Mouse (Mus musculus) stomach, postnatal 0 days (tissue): ENCODE data around the gene Spc24.

Experiments
- CTCF ChIP-seq: IDR thresholded peaks from 2 replicates; pipeline ENCODE4 v1.5.1; 2016; ENCODE audit warnings: antibody characterized with exemption, low read depth, mild to moderate bottlenecking, moderate library complexity
- EP300 ChIP-seq: optimal IDR thresholded peaks from 2 replicates; pipeline ENCODE3; 2016; ENCODE audit warnings: antibody characterized with exemption

DNA sequence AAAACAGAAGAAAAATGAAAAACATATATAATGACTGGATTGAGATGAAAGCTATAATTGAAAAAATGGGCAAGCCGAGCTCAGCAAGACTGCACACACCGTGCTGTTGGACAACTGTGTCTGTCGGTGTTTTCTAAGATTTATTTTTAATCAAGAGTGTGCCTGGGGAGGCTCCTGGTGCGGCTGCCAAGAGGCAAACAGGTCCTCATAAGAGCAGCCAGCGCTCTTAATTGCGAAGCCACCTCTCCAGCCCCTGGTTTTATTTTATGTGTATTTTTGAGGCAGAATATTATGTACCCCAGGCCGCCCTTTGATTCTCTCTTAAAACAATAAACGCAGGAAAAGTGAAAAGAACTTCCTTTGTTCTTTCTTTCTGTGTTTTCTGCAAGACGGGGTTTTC, 28.1 kb upstream of the Spc24 start:
- TF ChIP-seq CTCF (no peak), EP300 (no peak)
